Mouse (Mus musculus) layer of hippocampus, postnatal 10 days (tissue): ENCODE measurements around the gene Pde8a. TPM values are rescaled to one million over a fixed set of nuclear protein-coding genes. Genes with fewer than 3 reads are reported as not detected.
"Not testable (repeated sequence)": the region's sequence is repeated elsewhere in the genome, so short reads cannot be mapped to it uniquely, and the experiment has no call there.

Experiments
- DNase-seq, 2 experiments: peaks; one replicate each; pipeline ENCODE4 v3.0.0; 2021; ENCODE audit warnings: low spot score in 2 of 2
- long read RNA-seq: library from polyadenylated mRNA; stranded (forward); transcript quantifications from one replicate; pipeline ENCODE4 v2.0.0, GENCODE M21; 2023
- total RNA-seq, 2 experiments: library from RNA; stranded (reverse); gene quantifications; 2 replicates each; pipeline ENCODE4 v1.2.3; 2021

The Pde8a gene
- total RNA-seq = 1 to 10 TPM; 2.7 to 3.2 TPM
- long read RNA-seq, partial matches to known transcripts = 1 of 2 reads
- long read RNA-seq, other reads (novel, unspliced or antisense) = 0 of 2 reads

- DNase-seq = no peak
Observed at GRCm38 (mm10) chr7:81213347-81214152, at the start of gene Pde8a. Pde8a (plus strand) TSS chr7:81213596.

- no peak for DNase-seq
Observed at GRCm38 (mm10) chr7:81164411-81164810, 49.0 kb upstream of the Pde8a start.

GRCm38 (mm10) chr7:81167124-81167523 lies 46.3 kb upstream of the Pde8a start:
- DNase-seq = peak in 1 of 2 experiments; percentile 40

- no peak for DNase-seq
Observed at GRCm38 (mm10) chr7:81169351-81169750, 44.0 kb upstream of the Pde8a start.

GRCm38 (mm10) chr7:81173931-81174330 lies 39.5 kb upstream of the Pde8a start:
- DNase-seq = no peak

GRCm38 (mm10) chr7:81174654-81175053 lies 38.7 kb upstream of the Pde8a start:
- no peak for DNase-seq

GRCm38 (mm10) chr7:81176187-81176769 lies 37.1 kb upstream of the Pde8a start:
- no peak for DNase-seq

GRCm38 (mm10) chr7:81179494-81179893 lies 33.9 kb upstream of the Pde8a start:
- no peak for DNase-seq

GRCm38 (mm10) chr7:81182492-81183175 lies 30.8 kb upstream of the Pde8a start:
- no peak for DNase-seq

GRCm38 (mm10) chr7:81183181-81183580 lies 30.2 kb upstream of the Pde8a start:
- DNase-seq = no peak

- DNase-seq = no peak
Observed at GRCm38 (mm10) chr7:81184136-81184535, 29.3 kb upstream of the Pde8a start.

- DNase-seq = no peak
Observed at GRCm38 (mm10) chr7:81184651-81185050, 28.7 kb upstream of the Pde8a start.

- not testable (repeated sequence) for DNase-seq
Observed at GRCm38 (mm10) chr7:81186036-81186435, 27.4 kb upstream of the Pde8a start.

- DNase-seq = no peak
Observed at GRCm38 (mm10) chr7:81189180-81189579, 24.2 kb upstream of the Pde8a start.

- no peak for DNase-seq
Observed at GRCm38 (mm10) chr7:81195509-81195908, 17.9 kb upstream of the Pde8a start.

- DNase-seq = no peak
Observed at GRCm38 (mm10) chr7:81196796-81197195, 16.6 kb upstream of the Pde8a start.

- DNase-seq = no peak
Observed at GRCm38 (mm10) chr7:81198538-81198937, 14.9 kb upstream of the Pde8a start.

- no peak for DNase-seq
Observed at GRCm38 (mm10) chr7:81199109-81199508, 14.3 kb upstream of the Pde8a start.

- DNase-seq = no peak
Observed at GRCm38 (mm10) chr7:81199757-81200156, 13.6 kb upstream of the Pde8a start.

- DNase-seq = no peak
Observed at GRCm38 (mm10) chr7:81202389-81202788, 11.0 kb upstream of the Pde8a start.

GRCm38 (mm10) chr7:81203576-81203975 lies 9.8 kb upstream of the Pde8a start:
- not testable (repeated sequence) for DNase-seq

GRCm38 (mm10) chr7:81208944-81209343 lies 4.5 kb upstream of the Pde8a start:
- DNase-seq = peak; percentile 49 to 65
